Mouse (Mus musculus) induced T-regulatory cell, adult 2 months (primary cell): Measurements from ENCODE around the gene Tubg1.
A peak's percentile ranks its signal among the peaks of the same experiment; 100 is the strongest.

ENCODE experiments used
- DNase-seq: peaks from one replicate; pipeline ENCODE4 v3.0.0-alpha.2; 2012; ENCODE audit warnings: low read depth

Tubg1 gene

DNA sequence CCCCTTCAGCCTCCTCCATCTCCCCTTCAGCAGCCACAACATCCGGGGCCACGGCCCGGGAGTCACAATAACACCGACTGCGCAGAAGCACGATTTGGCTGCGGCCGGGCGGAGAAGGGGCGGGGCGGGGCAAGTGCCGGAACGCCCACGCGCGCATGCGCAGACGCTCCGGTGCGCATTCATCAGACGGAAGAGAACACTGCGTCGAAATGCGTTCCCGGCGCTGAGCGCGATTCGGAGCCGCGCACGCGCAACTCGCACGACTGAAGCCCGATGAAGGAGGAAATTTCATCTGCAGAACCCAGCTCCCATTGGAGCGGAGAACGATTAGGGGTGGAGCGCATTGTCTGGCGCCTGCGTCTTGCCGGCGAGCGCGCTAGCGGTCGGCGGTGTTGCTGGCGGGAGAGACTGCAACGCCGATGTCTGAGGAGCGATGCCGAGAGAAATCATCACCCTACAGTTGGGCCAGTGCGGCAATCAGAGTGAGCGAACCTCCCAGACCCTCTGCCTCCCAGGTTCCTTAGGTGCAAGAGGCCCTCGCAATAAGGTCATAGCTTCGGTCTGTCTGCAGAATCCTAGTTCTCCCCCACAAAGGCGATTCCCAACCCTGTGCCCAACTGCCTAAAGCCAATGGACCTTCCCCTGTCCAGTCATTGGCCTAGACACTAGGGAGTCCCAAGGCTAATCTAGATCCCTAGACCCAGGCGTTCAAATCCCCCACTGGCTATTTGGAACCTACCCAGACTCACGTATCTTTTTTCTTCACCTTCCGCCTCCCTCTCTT, at the start of gene Tubg1, which contains the start of gene Retreg3:
Gene Tubg1 (plus strand): TSS at position 178 of the 784 bp plus-strand sequence.
Gene Retreg3 (minus strand): TSS at position 133 of the 784 bp plus-strand sequence.
- DNase-seq, result peak; percentile 100

GRCm38 (mm10) chr11:101070189-101070527, 49.6 kb upstream of the Tubg1 start:
- no peak for DNase-seq

GRCm38 (mm10) chr11:101070987-101071386, 48.8 kb upstream of the Tubg1 start:
- no peak for DNase-seq

- no peak for DNase-seq
Measured at GRCm38 (mm10) chr11:101071810-101072428, 47.8 kb upstream of the Tubg1 start.

GRCm38 (mm10) chr11:101078121-101078520, 41.6 kb upstream of the Tubg1 start, which contains the start of gene Hsd17b1:
Gene Hsd17b1, plus strand, starts transcription at chr11:101078411.
- no peak for DNase-seq

DNA sequence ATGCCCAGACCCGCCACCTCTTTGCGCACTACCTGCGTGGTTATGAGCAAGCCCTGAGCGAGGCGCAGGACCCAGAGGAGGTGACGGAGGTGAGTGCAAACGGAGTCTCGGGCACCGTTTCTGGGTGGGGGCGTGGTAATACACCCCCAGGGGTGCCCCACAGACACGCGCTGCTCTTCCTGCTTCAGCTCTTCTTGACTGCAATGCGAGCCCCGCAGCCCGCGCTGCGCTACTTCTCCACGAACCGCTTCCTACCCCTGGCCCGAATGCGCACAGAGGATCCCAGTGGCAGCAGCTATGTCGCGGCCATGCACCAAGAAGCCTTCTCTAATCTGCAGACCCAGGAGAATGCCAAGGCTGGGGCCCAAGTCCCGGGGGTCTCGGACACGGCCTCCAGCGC, 40.0 kb upstream of the Tubg1 start:
- DNase-seq, result peak; percentile 46

GRCm38 (mm10) chr11:101080421-101080820, 39.3 kb upstream of the Tubg1 start:
- DNase-seq, result no peak

DNA sequence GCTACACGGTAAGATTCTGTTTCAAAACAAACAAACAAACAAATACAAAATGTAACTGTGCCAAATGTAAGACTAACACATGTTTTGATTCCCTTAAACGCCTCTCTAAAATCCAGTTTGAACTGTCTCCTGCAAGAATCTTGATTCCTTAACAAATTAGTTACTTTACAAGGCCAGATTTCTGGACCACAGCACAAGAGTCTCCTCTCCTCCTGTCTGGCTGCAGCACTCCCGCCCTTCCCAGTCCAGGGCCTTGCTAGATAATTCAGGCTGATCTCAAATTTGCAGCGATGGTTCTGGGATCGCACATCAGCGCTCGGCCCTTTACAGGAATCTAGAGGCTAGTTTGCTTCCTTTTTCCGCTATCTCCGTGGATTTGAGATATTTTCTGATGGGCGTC, 38.1 kb upstream of the Tubg1 start:
- no peak for DNase-seq

GRCm38 (mm10) chr11:101082208-101083082, 37.3 kb upstream of the Tubg1 start, which contains the start of gene Coasy:
Gene Coasy, plus strand, starts transcription at chr11:101082565.
- DNase-seq, result peak; percentile 95

DNA sequence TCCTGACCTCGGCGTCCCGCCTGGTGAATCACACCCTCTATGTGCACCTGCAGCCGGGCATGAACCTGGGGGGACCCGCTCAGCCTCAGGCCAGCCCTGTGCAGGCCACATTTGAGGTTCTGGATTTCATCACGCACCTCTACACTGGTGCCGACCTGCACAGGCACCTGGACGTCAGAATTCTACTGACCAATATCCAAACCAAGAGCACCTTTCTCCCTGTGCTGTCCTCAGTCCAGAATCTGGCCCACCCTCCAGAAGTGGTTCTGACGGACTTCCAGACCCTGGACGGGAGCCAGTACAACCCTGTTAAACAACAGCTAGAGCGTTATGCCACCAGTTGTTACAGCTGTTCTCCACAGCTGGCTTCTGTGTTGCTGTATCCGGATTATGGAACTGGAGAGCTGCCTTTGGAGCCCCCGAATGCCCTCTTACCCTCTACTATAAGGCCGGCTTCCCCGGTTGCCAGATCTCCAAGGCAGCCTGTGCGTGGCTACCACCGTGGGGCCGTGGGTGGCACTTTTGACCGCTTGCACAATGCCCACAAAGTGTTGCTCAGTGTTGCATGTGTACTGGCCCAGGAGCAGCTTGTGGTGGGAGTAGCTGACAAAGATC, 36.5 kb upstream of the Tubg1 start:
- DNase-seq, result no peak

DNA sequence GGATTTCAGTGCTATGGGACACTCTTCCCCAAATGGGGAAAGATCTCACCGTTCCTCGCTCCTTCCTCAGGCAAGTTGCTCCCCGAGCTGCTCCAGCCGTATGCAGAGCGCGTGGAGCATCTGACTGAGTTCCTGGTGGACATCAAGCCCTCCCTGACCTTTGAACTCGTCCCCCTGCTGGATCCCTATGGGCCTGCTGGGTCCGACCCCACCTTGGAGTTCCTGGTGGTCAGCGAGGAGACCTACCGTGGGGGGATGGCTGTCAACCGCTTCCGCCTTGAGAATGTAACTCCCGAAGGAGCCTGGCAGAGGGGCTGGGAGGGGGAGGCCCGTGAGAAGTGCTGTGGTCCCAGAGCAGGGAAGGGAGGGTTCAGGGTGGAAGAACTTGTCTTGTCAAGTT, 35.5 kb upstream of the Tubg1 start:
- no peak for DNase-seq

DNA sequence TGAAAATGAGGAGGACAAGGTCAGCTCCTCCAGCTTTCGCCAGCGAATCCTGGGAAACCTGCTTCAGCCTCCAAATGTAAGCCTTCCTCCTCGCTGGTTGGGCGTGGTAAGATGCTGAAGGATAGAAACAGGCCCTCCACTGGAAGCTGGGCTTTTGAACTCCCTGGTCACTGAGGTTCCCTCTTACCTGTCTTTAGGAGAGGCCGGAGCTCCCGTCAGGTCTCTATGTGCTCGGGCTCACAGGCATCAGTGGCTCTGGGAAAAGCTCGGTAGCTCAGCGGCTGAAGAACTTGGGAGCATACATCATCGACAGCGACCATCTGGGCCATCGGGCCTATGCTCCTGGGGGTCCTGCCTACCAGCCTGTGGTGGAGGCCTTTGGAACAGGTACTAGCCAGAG, 34.9 kb upstream of the Tubg1 start:
- DNase-seq, result no peak

DNA sequence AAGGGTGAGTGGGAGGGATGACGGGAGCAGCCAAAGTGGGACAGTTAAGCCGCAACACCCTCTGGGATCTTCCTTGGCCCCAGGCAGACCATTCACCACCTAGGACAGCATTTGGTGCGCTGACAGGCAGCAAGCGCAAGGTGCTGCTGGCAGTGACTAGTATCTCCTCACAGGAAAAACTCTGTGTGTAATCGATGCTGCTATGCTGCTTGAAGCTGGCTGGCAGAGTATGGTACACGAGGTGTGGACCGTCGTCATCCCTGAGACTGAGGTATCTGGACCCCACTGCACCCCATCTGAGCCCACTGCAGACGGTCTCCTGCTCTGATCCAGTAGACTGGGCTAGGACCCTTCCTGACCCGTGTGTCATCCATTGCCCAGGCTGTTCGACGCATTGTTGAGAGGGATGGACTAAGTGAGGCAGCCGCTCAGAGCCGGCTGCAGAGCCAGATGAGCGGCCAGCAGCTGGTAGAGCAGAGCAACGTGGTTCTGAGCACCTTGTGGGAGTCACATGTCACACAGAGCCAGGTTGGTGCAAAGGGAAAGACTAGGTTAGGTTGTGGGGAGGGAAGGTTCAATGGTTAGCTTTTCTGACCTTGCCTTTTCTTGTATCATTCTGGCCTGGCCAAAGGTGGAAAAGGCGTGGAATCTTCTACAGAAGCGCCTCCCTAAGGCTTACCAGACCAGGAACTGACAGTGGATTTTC, 34.0 kb upstream of the Tubg1 start:
- no peak for DNase-seq

DNA sequence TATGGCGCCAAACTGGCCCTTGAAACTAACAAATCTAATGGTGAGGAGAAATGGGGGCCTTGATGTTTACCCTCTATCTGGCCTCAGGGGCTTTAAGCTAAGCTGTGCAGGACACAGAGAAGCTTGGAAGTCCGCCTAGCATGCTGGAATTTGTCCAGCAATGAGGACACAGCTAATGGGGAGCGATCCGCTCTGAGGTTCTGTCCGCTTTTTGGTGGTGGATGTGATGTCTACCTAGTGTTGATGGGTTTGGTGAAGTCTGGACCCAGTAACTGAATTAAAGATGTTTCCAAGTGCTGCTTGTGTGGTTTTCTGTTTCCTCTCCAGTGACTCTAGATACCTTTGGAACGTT, 33.4 kb upstream of the Tubg1 start:
- no peak for DNase-seq

- DNase-seq, result peak; percentile 96
Measured at GRCm38 (mm10) chr11:101086756-101087681, 32.7 kb upstream of the Tubg1 start, which contains the start of gene Mlx. Gene Mlx, plus strand, starts transcription at chr11:101087277.

DNA sequence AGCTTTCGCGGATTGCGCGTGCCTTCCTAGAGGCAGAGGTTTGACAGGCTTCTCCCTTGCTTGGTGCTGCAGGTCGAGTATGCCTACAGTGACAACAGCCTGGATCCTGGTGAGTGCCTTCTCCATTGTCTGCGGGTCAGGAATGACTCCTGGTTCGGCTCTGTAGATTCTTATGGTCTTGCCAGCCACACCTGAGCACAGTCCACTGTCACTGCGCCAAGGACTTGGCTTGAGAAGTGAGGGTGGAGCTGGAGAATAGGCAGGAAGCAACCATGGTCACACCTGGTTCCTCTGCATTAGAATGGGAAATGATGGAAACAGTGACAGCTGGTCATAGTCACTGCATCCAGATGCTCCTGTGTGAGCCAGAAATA, 32.1 kb upstream of the Tubg1 start:
- no peak for DNase-seq

GRCm38 (mm10) chr11:101089931-101090330, 29.8 kb upstream of the Tubg1 start:
- no peak for DNase-seq

- DNase-seq, result no peak
Measured at GRCm38 (mm10) chr11:101094930-101095313, 24.8 kb upstream of the Tubg1 start.

- DNase-seq, result peak; percentile 96
Measured at GRCm38 (mm10) chr11:101095314-101096024, 24.3 kb upstream of the Tubg1 start, which contains the start of gene Psmc3ip. Gene Psmc3ip, minus strand, starts transcription at chr11:101095436.

DNA sequence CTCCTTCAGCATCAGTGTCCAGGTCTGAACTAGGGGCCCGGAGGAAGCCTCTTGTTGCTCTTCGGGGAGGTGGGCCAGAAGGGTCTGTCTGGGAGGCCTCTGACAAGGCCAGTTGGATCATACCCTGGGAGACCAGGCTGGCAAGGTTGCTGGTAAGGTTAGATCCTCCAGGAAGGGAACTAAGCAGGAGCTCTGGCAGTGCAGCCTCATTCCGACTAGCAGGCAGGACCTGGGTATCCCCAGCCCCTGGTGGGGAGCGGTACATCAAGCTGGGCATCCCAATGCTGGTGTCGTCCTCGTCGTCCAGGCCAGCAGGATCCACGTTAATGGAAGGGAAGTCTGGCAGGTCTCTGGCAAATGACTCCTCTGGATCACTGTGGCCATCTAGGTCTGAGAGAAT, 21.5 kb upstream of the Tubg1 start:
- no peak for DNase-seq
